Mouse (Mus musculus): Measurements from ENCODE around the gene Tubb4b.
"Not testable (repeated sequence)": the region's sequence is repeated elsewhere in the genome, so short reads cannot be mapped to it uniquely, and the experiment has no call there.

Tubb4b gene

GRCm38 (mm10) chr2:25224492-25224765 is at the start of gene Tubb4b:
Gene Tubb4b (minus strand): TSS chr2:25224702.
- DNase-seq: no peak

- DNase-seq: no peak
These were observed 48.5 kb upstream of the Tubb4b start for GRCm38 (mm10) chr2:25273010-25273409.

GRCm38 (mm10) chr2:25272515-25272914 is 48.0 kb upstream of the Tubb4b start:
- no peak for DNase-seq

- DNase-seq: peak; percentile 96
These were observed 47.5 kb upstream of the Tubb4b start, which contains the start of the genes Ssna1 and Anapc2 for GRCm38 (mm10) chr2:25271827-25272511. Gene Ssna1 (minus strand): TSS chr2:25272438. Gene Anapc2 (plus strand): TSS chr2:25272478.

- DNase-seq: no peak
These were observed 43.3 kb upstream of the Tubb4b start for GRCm38 (mm10) chr2:25267746-25268309.

GRCm38 (mm10) chr2:25267241-25267640 is 42.7 kb upstream of the Tubb4b start:
- DNase-seq: no peak

- no peak for DNase-seq
These were observed 42.2 kb upstream of the Tubb4b start for GRCm38 (mm10) chr2:25266720-25267119.

- DNase-seq: no peak
These were observed 41.6 kb upstream of the Tubb4b start for GRCm38 (mm10) chr2:25265897-25266656.

- DNase-seq: no peak
These were observed 40.3 kb upstream of the Tubb4b start for GRCm38 (mm10) chr2:25264851-25265250.

GRCm38 (mm10) chr2:25264286-25264660 is 39.8 kb upstream of the Tubb4b start:
- no peak for DNase-seq

GRCm38 (mm10) chr2:25263623-25264285 is 39.3 kb upstream of the Tubb4b start:
- DNase-seq: no peak

- DNase-seq: peak; percentile 54 to 69
These were observed 38.5 kb upstream of the Tubb4b start for GRCm38 (mm10) chr2:25262795-25263622.

- peak; percentile 93 to 96 for DNase-seq
These were observed 37.8 kb upstream of the Tubb4b start, which contains the start of gene Tprn for GRCm38 (mm10) chr2:25262291-25262767. Gene Tprn (plus strand): TSS chr2:25262618.

GRCm38 (mm10) chr2:25261870-25262269 is 37.4 kb upstream of the Tubb4b start:
- DNase-seq: no peak

- DNase-seq: no peak
These were observed 34.4 kb upstream of the Tubb4b start for GRCm38 (mm10) chr2:25258887-25259286.

GRCm38 (mm10) chr2:25257250-25257649 is 32.7 kb upstream of the Tubb4b start:
- DNase-seq: not testable (repeated sequence)

GRCm38 (mm10) chr2:25256443-25257109 is 32.1 kb upstream of the Tubb4b start:
- DNase-seq: peak; percentile 61 to 65

GRCm38 (mm10) chr2:25255284-25255779 is 30.8 kb upstream of the Tubb4b start, which contains the start of gene Tmem203:
Gene Tmem203 (plus strand): TSS chr2:25255439.
- DNase-seq: peak; percentile 82

GRCm38 (mm10) chr2:25252331-25252730 is 27.8 kb upstream of the Tubb4b start:
- DNase-seq: peak; percentile 28 to 30

GRCm38 (mm10) chr2:25246183-25247072 is 21.9 kb upstream of the Tubb4b start, which contains the start of gene AL732309.1:
Gene AL732309.1 (minus strand): TSS chr2:25246863.
- no peak for DNase-seq

All from thymus, postnatal 36 days (tissue).